Mouse (Mus musculus) stomach, postnatal 0 days (tissue): ENCODE results near the gene Ctsa.

Experiments
- CTCF ChIP-seq: IDR thresholded peaks from 2 replicates; pipeline ENCODE4 v1.5.1; 2016; ENCODE audit warnings: antibody characterized with exemption, low read depth, mild to moderate bottlenecking, moderate library complexity
- EP300 ChIP-seq: optimal IDR thresholded peaks from 2 replicates; pipeline ENCODE3; 2016; ENCODE audit warnings: antibody characterized with exemption

DNA sequence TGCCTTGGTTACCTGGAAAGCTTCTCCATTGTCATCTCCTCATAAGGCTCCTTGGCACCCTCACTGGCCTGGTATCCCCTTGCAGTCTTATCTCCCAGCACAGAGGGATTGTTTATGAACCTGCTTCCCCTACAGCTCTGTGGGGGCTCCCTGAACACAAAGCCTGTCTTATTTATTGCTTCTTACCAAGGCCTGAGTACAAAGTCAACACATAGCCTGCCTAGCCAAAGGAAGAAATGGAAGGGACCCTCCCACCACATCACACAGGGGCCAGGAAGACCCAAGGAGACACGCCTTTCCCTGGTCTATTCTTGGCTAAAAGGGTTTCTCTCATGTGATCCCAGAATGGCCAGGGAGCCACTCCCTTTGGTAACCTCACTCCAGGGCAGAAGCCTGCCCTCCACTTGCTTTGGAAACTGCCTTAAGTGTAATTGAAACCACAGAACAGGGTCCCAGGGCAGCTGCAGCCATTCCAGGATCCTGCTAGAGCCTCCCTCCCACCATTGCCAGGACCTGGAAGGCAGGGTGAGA, 41.6 kb downstream of the Ctsa start:
- TF ChIP-seq EP300: no peak
- no peak for TF ChIP-seq CTCF
